Mouse (Mus musculus) ES-E14 (cell line): Measurements from ENCODE around the gene Sema5a.

ENCODE experiments used
- HCFC1 ChIP-seq: IDR thresholded peaks from 2 replicates; pipeline ENCODE4 v1.6.1; 2012; ENCODE audit warnings: low read length, inconsistent platforms, borderline replicate concordance; ENCODE audit not compliant: insufficient read depth
- MAFK ChIP-seq: IDR thresholded peaks from 2 replicates; pipeline ENCODE4 v1.6.1; 2014; ENCODE audit warnings: mild to moderate bottlenecking, low read depth, low read length, inconsistent platforms; ENCODE audit not compliant: insufficient read depth
- ZC3H11A ChIP-seq: IDR thresholded peaks from 2 replicates; pipeline ENCODE4 v1.6.1; 2012; ENCODE audit warnings: low read depth, mild to moderate bottlenecking, inconsistent platforms, low read length, borderline replicate concordance

DNA sequence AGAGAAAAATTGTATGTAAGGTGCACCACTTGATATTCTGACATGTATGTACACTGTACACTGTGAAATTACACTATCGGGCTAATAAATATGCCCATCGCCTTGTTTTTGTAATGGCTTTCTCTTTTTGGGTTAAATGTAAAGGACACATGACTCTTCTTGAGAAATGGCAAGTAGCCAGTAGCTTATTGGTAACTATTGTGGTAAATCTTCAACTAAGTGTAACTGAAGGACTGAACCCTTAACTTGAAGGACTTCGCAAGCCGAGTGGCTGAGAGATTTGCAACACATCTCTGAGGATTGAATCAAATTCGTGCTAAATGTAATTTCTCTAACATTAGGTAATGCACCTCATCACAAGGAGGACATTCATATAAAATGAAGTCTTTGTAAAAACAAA is 349.1 kb downstream of the Sema5a start:
- no peak for TF ChIP-seq ZC3H11A
- no peak for TF ChIP-seq HCFC1
- TF ChIP-seq MAFK = no peak
